Mouse (Mus musculus) heart, embryonic 13.5 days (tissue): ENCODE results near the gene Nkg7. TPM values are rescaled to one million over a fixed set of nuclear protein-coding genes. Genes with fewer than 3 reads are reported as not detected.
A peak's percentile ranks its signal among the peaks of the same experiment; 100 is the strongest.
"Not testable (repeated sequence)": the region's sequence is repeated elsewhere in the genome, so short reads cannot be mapped to it uniquely, and the experiment has no call there.

Source experiments
- ATAC-seq: fragments of 200-750 bp; cut with Nextera tagmentation; 2 replicates; pipeline ENCODE4 v1.8.0; 2017; ENCODE audit warnings: moderate TSS enrichment; ENCODE audit not compliant: insufficient number of reproducible peaks, low FRiP score, low TSS enrichment; ENCODE audit errors: extremely low read depth
- H3K27ac ChIP-seq: fragments of 300-500 bp; sonication (generic); replicated peaks from 2 replicates; pipeline ENCODE4 v1.5.1; 2015; ENCODE audit warnings: moderate library complexity, mild to moderate bottlenecking, inconsistent platforms
- H3K27me3 ChIP-seq: fragments of 300-500 bp; sonication (generic); replicated peaks from 2 replicates; pipeline ENCODE4 v1.6.1; 2015; ENCODE audit warnings: mild to moderate bottlenecking, inconsistent platforms
- H3K36me3 ChIP-seq: fragments of 300-500 bp; sonication (generic); 2 replicates; pipeline ENCODE4 v1.6.1; 2015; ENCODE audit warnings: mild to moderate bottlenecking, inconsistent platforms
- H3K4me1 ChIP-seq: fragments of 300-500 bp; sonication (generic); 2 replicates; pipeline ENCODE4 v1.6.1; 2015; ENCODE audit warnings: inconsistent platforms
- H3K4me2 ChIP-seq: fragments of 300-500 bp; sonication (generic); 2 replicates; pipeline ENCODE4 v1.6.1; 2015; ENCODE audit warnings: inconsistent platforms, mild to moderate bottlenecking, moderate library complexity
- H3K4me3 ChIP-seq: fragments of 300-500 bp; sonication (generic); 2 replicates; pipeline ENCODE4 v1.5.1; 2015; ENCODE audit warnings: moderate library complexity, mild to moderate bottlenecking, inconsistent platforms
- H3K9ac ChIP-seq: fragments of 300-500 bp; sonication (generic); 2 replicates; pipeline ENCODE4 v1.6.1; 2015; ENCODE audit warnings: inconsistent platforms, mild to moderate bottlenecking, moderate library complexity
- H3K9me3 ChIP-seq: fragments of 300-500 bp; sonication (generic); 2 replicates; pipeline ENCODE4 v1.6.1; 2016; ENCODE audit warnings: inconsistent platforms
- whole genome bisulfite sequencing: fragments of 180-500 bp; shearing (Covaris S2); methylation state at CpG from one replicate; pipeline ENCODE4 v1.1.7; 2015; ENCODE audit warnings: mixed read lengths; 5-methylcytosine and 5-hydroxymethylcytosine counted together
- polyA plus RNA-seq: library from polyadenylated mRNA; unstranded; fragments of >200 nt; fragmentation: Nextera tagmentation; extraction: Ambion mirVana; gene quantifications from 2 replicates; pipeline ENCODE4 v1.2.1, GENCODE M21; 2015

Nkg7 gene
- polyA plus RNA-seq: 0.85 and 1.4 TPM in 2 replicates

GRCm38 (mm10) chr7:43436341-43437255 lies at the start of gene Nkg7:
Gene Nkg7, plus strand, starts transcription at chr7:43437073.
- Histone ChIP-seq H3K27me3 (peaks cover 4% of the 10 kb centered on the region; the same call in 1 of the 2 replicates), H3K9ac (no peak within 1 kb of the TSS), H3K9me3 (no peaks in the 10 kb centered on the region), H3K27ac (no peak within 1 kb of the TSS), H3K4me2 (no peak within 1 kb of the TSS), H3K36me3 (no peaks in the 10 kb centered on the region), H3K4me3 (no peak within 1 kb of the TSS), H3K4me1 (no peaks in the 10 kb centered on the region)
- no peak for ATAC-seq
- 62% methylated on average over 10 of the region's 10 CpGs for WGBS

GRCm38 (mm10) chr7:43392349-43393121 lies 44.3 kb upstream of the Nkg7 start:
- no peak for ATAC-seq
- no peak overlapping the region for H3K27ac ChIP-seq
- no peaks in the 10 kb centered on the region for H3K4me1 ChIP-seq
- no peak overlapping the region for H3K4me2 ChIP-seq
- H3K4me3 ChIP-seq: no peak overlapping the region
- H3K9ac ChIP-seq: no peak overlapping the region
- H3K9me3 ChIP-seq: no peaks in the 10 kb centered on the region
- no peaks in the 10 kb centered on the region for H3K36me3 ChIP-seq
- no peaks in the 10 kb centered on the region for H3K27me3 ChIP-seq
- 69% methylated on average over 8 of the region's 8 CpGs for WGBS

- Histone ChIP-seq H3K4me3 (no peak overlapping the region), H3K27ac (no peak overlapping the region), H3K4me1 (no peaks in the 10 kb centered on the region), H3K9ac (no peak overlapping the region), H3K36me3 (no peaks in the 10 kb centered on the region), H3K4me2 (no peak overlapping the region), H3K9me3 (no peaks in the 10 kb centered on the region), H3K27me3 (no peaks in the 10 kb centered on the region)
- WGBS: 81% methylated on average over 2 of the region's 2 CpGs
- no peak for ATAC-seq
These were observed 37.4 kb upstream of the Nkg7 start for GRCm38 (mm10) chr7:43399501-43399900.

GRCm38 (mm10) chr7:43402718-43403117 lies 34.2 kb upstream of the Nkg7 start:
- Histone ChIP-seq H3K27me3 (no peaks in the 10 kb centered on the region), H3K4me1 (no peaks in the 10 kb centered on the region), H3K4me3 (no peak overlapping the region), H3K9ac (no peak overlapping the region), H3K27ac (no peak overlapping the region), H3K36me3 (no peaks in the 10 kb centered on the region), H3K4me2 (no peak overlapping the region), H3K9me3 (no peaks in the 10 kb centered on the region)
- WGBS: 31% methylated on average over 2 of the region's 2 CpGs
- no peak for ATAC-seq

- Histone ChIP-seq H3K9ac (no peak overlapping the region), H3K36me3 (no peaks in the 10 kb centered on the region), H3K4me2 (no peak overlapping the region), H3K9me3 (no peaks in the 10 kb centered on the region), H3K27ac (no peak overlapping the region), H3K4me1 (no peaks in the 10 kb centered on the region), H3K4me3 (no peak overlapping the region), H3K27me3 (no peaks in the 10 kb centered on the region)
- 81% methylated on average over 3 of the region's 3 CpGs for WGBS
- no peak for ATAC-seq
These were observed 29.3 kb upstream of the Nkg7 start for GRCm38 (mm10) chr7:43407573-43407972.

GRCm38 (mm10) chr7:43408131-43408553 lies 28.7 kb upstream of the Nkg7 start, which contains the start of gene Siglecg:
Gene Siglecg, plus strand, starts transcription at chr7:43408204.
- H3K4me2 ChIP-seq: no peak within 1 kb of the TSS
- H3K27me3 ChIP-seq: no peaks in the 10 kb centered on the region
- no peak within 1 kb of the TSS for H3K9ac ChIP-seq
- no peaks in the 10 kb centered on the region for H3K9me3 ChIP-seq
- no peak within 1 kb of the TSS for H3K27ac ChIP-seq
- WGBS: 86% methylated on average over 4 of the region's 4 CpGs
- H3K4me1 ChIP-seq: no peaks in the 10 kb centered on the region
- no peak within 1 kb of the TSS for H3K4me3 ChIP-seq
- no peak for ATAC-seq
- no peaks in the 10 kb centered on the region for H3K36me3 ChIP-seq

- Histone ChIP-seq H3K36me3 (no peaks in the 10 kb centered on the region), H3K4me1 (no peaks in the 10 kb centered on the region), H3K4me3 (no peak overlapping the region), H3K4me2 (no peak overlapping the region), H3K27ac (no peak overlapping the region), H3K9ac (no peak overlapping the region), H3K9me3 (no peaks in the 10 kb centered on the region), H3K27me3 (no peaks in the 10 kb centered on the region)
- no peak for ATAC-seq
- 64% methylated on average over 3 of the region's 3 CpGs for WGBS
These were observed 27.8 kb upstream of the Nkg7 start for GRCm38 (mm10) chr7:43409084-43409483.

GRCm38 (mm10) chr7:43411724-43412123 lies 25.1 kb upstream of the Nkg7 start:
- H3K9me3 ChIP-seq, H3K4me3 ChIP-seq, ATAC-seq, H3K4me1 ChIP-seq, H3K27me3 ChIP-seq, H3K4me2 ChIP-seq, H3K9ac ChIP-seq, H3K27ac ChIP-seq, H3K36me3 ChIP-seq: not testable (repeated sequence)
- 39% methylated on average over 3 of the region's 4 CpGs for WGBS

- Histone ChIP-seq H3K9me3 (peaks cover 4% of the 10 kb centered on the region; the same call in 1 of the 2 replicates), H3K36me3 (no peaks in the 10 kb centered on the region), H3K4me3 (no peak overlapping the region), H3K4me2 (no peak overlapping the region), H3K4me1 (no peaks in the 10 kb centered on the region), H3K9ac (no peak overlapping the region), H3K27me3 (no peaks in the 10 kb centered on the region), H3K27ac (no peak overlapping the region)
- 85% methylated on average over 10 of the region's 10 CpGs for WGBS
- ATAC-seq: no peak
These were observed 19.6 kb upstream of the Nkg7 start for GRCm38 (mm10) chr7:43417298-43417697.

- Histone ChIP-seq H3K4me2 (peak overlapping the region; percentile 51), H3K27ac (no peak overlapping the region), H3K27me3 (no peaks in the 10 kb centered on the region), H3K36me3 (no peaks in the 10 kb centered on the region), H3K4me3 (no peak overlapping the region), H3K4me1 (peaks cover 4% of the 10 kb centered on the region; the same call in 1 of the 2 replicates), H3K9me3 (no peaks in the 10 kb centered on the region), H3K9ac (peak overlapping the region; percentile 4; the same call in 1 of the 2 replicates)
- peak; percentile 58 for ATAC-seq
- WGBS: 5% methylated on average over 11 of the region's 11 CpGs
These were observed 13.8 kb upstream of the Nkg7 start for GRCm38 (mm10) chr7:43422995-43423617.

GRCm38 (mm10) chr7:43423991-43424625 lies 12.8 kb upstream of the Nkg7 start:
- ATAC-seq: no peak
- H3K9ac ChIP-seq: no peak overlapping the region
- no peaks in the 10 kb centered on the region for H3K27me3 ChIP-seq
- H3K4me3 ChIP-seq: no peak overlapping the region
- 56% methylated on average over 3 of the region's 3 CpGs for WGBS
- H3K4me2 ChIP-seq: no peak overlapping the region
- no peak overlapping the region for H3K27ac ChIP-seq
- peaks cover 4% of the 10 kb centered on the region; the same call in 1 of the 2 replicates for H3K4me1 ChIP-seq
- H3K36me3 ChIP-seq: no peaks in the 10 kb centered on the region
- H3K9me3 ChIP-seq: no peaks in the 10 kb centered on the region
